Mouse (Mus musculus): ENCODE measurements around the gene Gpc5.

Gpc5 gene

GRCm38 (mm10) chr14:116317491-116317890 lies 1225.5 kb downstream of the Gpc5 start:
- no peak for DNase-seq (ENCODE audit: extremely low spot score)

GRCm38 (mm10) chr14:116336182-116336581 lies 1244.2 kb downstream of the Gpc5 start:
- DNase-seq (ENCODE audit: extremely low spot score), result no peak

DNA sequence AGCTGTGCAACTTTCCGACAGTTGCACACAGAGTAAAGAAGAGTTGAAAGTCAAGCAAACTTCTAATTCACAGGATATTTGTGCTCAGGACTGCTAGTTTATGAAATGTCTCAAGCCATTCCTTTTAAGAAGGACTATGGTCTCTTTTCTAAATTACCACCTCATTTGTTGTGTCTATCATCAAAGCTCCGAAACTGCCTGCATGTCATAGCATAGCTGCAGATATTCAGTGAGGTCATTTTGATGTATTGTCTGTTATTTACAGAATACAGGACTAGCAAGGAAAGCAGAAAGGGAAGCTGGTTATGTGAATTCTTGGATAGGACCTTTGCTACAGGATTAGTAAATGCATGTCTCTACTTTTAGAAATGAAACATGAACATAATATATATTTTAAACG lies 1246.4 kb downstream of the Gpc5 start:
- no peak for DNase-seq (ENCODE audit: extremely low spot score)

- DNase-seq (ENCODE audit: extremely low spot score), result peak; percentile 1
These were observed 1256.5 kb downstream of the Gpc5 start for GRCm38 (mm10) chr14:116348560-116348959.

- DNase-seq (ENCODE audit: extremely low spot score), result no peak
These were observed 1292.6 kb downstream of the Gpc5 start for GRCm38 (mm10) chr14:116384602-116385001.

- no peak for DNase-seq (ENCODE audit: extremely low spot score)
These were observed 1323.5 kb downstream of the Gpc5 start for GRCm38 (mm10) chr14:116415511-116415910.

DNA sequence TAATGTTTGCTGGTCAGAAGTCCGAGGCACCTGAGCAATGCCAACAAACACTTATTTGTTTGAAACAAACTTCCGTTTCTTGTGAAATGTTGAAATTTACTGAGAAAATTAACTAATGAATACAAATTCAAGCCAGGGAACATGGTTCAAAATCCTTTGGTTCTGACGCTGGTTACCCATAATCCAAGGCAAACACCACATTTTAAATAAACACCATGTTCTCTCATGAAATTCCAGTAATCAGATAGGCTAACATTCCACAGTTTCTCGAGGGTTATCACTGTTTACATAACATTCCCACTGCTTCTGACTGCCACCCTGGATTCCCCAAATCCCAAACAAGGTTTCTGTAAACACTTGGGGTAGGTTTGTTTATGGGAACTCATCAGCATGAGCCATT lies 1356.2 kb downstream of the Gpc5 start:
- no peak for DNase-seq (ENCODE audit: extremely low spot score)

DNA sequence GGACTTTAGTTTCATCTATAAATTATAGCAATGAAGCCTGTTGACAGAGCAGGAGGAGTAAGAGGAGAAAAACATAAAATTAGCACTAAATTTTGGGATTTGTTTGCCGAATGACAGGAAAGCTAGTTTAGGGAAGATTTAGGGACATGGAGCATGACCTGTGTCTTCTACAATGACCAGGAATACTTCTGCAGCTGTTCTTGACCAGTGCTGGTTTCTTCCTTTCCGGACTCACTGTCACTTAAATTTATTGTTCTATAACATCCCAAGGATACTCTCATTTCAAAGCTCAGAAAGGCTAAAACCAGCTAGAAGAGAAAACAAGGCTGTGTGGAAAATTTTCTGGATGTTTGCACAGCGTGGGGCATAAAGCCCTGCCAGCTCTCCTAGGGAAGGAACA lies 1361.3 kb downstream of the Gpc5 start:
- DNase-seq (ENCODE audit: extremely low spot score), result no peak

- no peak for DNase-seq (ENCODE audit: extremely low spot score)
These were observed 1364.2 kb downstream of the Gpc5 start for GRCm38 (mm10) chr14:116456211-116456610.

DNA sequence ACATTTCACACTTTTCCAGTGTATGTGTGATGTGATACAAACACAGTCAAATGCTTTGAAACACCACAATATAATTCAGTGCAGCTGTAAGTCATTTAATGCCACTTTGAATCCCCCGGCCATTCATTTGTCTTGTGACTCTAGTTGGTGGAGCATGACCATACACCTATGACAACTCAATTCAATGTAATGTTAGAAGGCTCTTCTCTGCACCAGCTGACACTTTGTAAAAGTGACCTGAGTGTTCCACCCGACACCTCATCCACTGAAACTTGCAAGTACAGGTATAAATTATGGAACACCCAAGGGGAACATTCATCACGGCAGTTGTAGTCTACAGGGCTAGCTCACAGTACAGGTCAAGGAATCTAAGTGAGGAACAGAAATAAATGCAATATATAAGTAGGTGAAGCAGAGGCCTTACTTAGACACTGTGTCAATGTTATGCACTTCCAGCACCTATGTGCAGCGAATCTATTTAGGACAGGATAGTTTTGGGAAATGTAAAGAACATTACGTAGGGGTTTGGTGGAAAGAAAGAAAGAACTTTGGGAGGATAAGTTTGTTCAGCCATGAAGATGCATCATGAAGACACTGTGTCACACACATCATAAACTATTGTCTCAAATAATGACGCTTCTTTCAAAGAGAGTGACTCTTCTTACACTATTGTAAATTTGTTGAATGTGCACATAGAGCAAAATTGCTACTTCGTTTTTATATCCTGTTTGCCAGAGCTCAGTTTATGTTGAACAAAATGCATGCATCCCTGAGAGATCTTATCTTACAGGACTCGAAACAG lies 1381.6 kb downstream of the Gpc5 start:
- no peak for DNase-seq (ENCODE audit: extremely low spot score)

DNA sequence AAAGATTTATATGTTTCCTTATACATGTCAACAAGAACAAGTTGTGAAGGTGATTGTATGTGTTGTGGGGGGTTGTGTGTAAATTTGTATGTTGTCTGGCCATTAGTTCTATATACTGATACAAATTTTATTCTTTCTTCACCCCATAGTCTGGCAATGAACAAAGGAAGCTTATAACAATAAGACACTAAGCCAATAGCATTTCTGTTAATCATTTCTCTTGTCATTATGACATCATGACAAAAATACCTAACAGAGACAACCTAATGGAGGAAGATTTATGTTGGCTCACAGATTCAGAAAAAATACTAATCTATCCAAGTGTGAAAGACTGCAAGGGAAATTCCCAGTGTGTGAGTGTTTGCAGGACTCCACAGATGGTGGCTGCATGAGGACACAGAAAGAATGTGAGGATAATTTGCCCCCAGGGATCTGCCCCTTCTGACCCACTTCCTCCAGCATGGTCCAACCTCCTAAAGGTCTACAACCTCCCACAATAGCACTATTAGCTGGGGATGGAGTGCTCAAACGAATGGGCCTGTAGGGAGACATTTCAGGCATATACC lies 1402.4 kb downstream of the Gpc5 start:
- peak; percentile 38 for DNase-seq (ENCODE audit: extremely low spot score)

- DNase-seq (ENCODE audit: extremely low spot score), result no peak
These were observed 1446.2 kb downstream of the Gpc5 start for GRCm38 (mm10) chr14:116538216-116538615.

GRCm38 (mm10) chr14:116543746-116544145 lies 1451.7 kb downstream of the Gpc5 start:
- no peak for DNase-seq (ENCODE audit: extremely low spot score)

DNA sequence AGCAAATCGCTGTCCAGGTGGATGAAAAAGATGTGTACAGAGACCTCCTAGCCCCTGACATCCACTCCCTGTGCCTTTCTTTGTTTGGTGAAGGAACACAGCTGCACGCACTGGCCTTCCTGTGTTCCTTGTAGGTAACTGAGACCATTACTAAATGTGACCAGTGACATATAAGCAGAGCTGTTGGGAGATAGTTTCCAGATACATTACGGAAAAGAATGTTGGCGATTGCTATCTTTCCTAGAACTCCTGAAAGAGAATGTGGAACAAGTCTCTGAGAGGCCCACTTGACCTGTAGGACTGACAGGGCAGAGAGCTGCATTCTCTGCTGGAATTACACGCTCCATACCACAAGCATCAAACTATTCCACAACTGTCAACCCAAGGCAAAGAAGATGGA lies 1459.4 kb downstream of the Gpc5 start:
- no peak for DNase-seq (ENCODE audit: extremely low spot score)

- no peak for DNase-seq (ENCODE audit: extremely low spot score)
These were observed 1461.3 kb downstream of the Gpc5 start for GRCm38 (mm10) chr14:116553316-116553715.

- no peak for DNase-seq (ENCODE audit: extremely low spot score)
These were observed 1466.3 kb downstream of the Gpc5 start for GRCm38 (mm10) chr14:116558141-116558800.

GRCm38 (mm10) chr14:116559990-116560389 lies 1468.0 kb downstream of the Gpc5 start:
- peak; percentile 22 for DNase-seq (ENCODE audit: extremely low spot score)
